Mouse (Mus musculus) small intestine, adult 2 months (tissue): Measurements from ENCODE around the gene Tex48.

ENCODE experiments used
- CTCF ChIP-seq: fragments of 200-500 bp; IDR thresholded peaks from 2 replicates; pipeline ENCODE4 v1.5.1; 2012; ENCODE audit warnings: low read depth, mild to moderate bottlenecking, control low read depth, inconsistent platforms, low read length, moderate library complexity, mixed read lengths; ENCODE audit not compliant: insufficient replicate concordance, insufficient read length; ENCODE audit errors: extremely low read depth
- POLR2A ChIP-seq: fragments of 200-500 bp; IDR thresholded peaks from 2 replicates; pipeline ENCODE4 v1.6.1; 2012; ENCODE audit warnings: low read depth, mild to moderate bottlenecking, control low read depth, inconsistent platforms, low read length, moderate library complexity

GRCm38 (mm10) chr4:63558407-63559081, 63.7 kb downstream of the Tex48 start, which contains the start of gene Tmem268:
- no peak; the same call in 1 of the 2 replicates for TF ChIP-seq POLR2A
- no peak for TF ChIP-seq CTCF
